Mouse (Mus musculus): ENCODE measurements around the gene Sema4g.

The Sema4g gene

DNA sequence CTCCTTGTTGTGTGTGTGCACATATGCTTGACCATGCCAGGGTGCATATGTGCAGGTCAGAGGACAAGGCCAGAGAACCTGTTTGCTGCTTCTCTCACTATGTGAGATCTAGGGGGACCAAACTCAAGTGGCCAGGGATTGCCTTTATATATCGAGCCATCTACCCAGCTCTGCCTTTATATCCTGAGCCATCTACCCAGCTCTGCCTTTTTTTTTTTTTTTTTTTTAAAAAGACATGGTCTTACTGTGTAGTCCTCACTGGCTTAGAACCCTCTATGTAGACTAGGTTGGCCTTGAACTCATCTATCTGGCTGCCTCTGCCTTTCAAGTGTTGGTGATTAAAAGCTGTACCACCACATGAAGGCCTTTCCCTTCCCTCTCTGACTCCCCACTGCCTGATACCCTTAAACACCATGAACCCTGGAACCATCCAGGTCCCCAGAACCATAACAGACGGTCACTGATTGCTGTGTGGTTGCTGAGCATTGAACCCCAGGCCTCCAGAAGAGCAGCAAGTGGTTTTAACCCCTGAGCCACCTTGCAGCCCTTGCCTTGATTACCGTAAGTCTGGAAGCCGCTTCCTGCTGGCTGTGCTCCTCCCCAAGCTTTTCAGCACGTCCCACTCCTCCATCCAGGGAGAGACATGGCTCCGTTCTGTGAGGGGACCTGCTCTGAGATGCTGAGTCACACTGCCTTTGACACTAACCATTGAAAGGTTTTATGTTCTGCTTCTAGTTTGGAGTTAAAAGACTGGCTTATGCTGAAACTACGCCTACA, 15.0 kb downstream of the Sema4g start:
- DNase-seq (ENCODE audit: low read depth, low spot score): no peak

DNA sequence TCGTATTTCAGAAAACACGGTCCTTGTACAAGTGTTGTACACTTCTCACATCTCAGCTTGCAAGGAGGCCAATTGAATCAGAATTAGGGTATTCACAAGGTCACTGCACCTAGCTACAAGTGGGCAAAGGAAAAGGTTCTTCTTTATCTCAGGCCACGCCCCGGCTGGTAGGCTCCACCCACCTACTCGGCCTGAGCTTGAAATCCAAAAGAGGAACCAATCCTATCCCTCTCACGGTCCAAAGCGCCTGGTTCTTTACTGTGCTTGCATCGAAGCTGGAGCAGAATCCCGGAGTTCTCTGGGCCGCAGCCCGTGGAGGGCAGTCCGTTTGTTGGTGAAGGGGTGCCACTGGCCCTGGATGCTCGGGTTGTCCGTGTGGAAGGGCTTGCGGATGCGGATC, 16.5 kb downstream of the Sema4g start, which contains the start of gene Twnk:
TSS of gene Twnk (plus strand) at position 220 of the 400 bp plus-strand sequence.
- no peak for DNase-seq (ENCODE audit: low read depth, low spot score)

DNA sequence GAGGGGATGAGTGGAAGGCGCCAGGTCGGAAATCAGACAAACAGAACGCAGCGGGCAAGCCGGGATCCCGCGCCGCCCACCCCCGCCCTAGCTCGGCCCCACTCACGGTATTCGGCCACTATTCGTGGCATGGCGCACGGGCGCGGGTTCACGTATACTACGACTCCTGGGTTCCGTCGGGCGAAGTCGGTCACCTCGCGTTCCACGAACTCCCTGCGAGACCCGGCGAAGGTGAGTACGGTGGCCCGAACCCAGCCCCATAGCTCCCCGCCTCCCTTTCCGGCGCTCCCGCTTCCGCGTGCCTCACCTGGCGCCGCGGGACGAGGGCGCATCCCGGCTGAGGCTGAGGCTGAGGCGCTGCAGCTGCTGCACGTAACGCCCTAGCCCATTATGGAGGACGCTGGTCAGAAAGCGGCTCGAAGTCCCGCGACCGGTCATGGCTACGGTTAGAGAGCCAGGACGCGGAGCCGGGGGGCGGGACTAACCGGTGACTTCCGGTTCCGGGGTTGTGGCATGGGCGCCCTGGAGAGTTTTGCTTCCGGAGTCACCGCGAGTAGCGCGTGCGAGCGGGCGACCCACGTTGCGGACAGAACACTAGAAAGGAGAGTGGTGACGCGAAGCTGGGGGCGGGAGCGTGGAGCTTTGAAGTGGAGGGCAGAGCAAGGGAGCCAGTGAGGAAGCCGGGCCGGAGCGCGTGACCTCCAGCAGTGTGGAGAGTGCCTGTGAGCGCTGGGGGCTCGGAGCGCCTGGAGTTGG, 17.2 kb downstream of the Sema4g start, which contains the start of gene Mrpl43:
TSS of gene Mrpl43 (minus strand) at position 486 of the 756 bp plus-strand sequence.
- DNase-seq (ENCODE audit: low read depth, low spot score): peak; percentile 80

DNA sequence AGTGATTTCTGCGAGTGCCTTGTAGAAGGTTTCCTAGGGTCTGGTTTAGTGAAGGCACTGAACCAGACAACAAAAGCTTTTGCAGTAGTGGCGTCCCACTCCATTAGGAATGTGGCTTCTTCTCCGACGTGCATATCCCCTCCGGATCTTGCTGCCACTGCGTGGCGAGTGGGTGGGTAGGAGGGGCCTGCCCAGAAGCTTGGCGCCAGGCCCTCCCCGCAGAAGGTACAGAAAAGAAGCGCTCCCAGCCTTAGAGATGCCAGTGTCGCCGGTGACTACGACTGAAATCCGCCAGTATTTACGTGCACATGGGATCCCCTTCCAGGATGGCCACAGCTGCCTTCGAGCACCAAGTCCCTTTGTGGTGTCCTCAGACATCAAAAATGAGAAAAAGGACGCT, 18.1 kb downstream of the Sema4g start:
- DNase-seq (ENCODE audit: low read depth, low spot score): no peak

DNA sequence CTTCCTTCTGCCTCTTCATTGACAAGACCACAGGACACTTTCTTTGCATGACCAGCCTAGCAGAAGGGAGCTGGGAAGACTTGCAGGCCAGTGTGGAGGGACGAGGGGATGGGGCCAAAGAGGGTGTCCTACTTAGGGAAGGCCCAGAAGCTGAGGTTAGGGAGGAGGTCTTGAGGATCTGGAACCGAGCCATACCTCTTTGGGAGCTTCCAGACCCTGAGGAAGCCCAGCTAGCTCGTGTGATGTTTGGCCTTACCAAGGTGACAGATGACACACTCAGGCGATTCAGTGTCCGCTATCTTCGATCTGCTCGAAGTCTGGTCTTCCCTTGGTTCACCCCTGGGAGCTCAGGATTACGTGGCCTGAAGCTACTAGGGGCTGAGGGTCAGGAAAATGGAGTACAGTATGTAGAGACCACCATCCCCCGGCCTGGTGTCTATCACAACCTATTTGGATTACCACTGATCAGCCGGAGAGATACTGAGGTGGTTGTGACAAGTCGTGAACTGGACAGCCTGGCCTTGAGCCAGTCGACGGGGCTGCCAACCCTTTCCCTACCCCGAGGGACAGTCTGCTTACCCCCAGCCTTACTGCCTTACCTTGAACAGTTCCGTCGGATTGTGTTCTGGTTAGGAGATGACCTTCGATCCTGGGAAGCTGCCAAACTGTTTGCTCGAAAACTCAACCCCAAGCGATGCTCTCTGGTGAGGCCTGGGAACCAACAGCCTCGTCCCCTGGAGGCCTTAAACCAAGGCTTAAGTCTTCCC, 18.7 kb downstream of the Sema4g start:
- DNase-seq (ENCODE audit: low read depth, low spot score): no peak

DNA sequence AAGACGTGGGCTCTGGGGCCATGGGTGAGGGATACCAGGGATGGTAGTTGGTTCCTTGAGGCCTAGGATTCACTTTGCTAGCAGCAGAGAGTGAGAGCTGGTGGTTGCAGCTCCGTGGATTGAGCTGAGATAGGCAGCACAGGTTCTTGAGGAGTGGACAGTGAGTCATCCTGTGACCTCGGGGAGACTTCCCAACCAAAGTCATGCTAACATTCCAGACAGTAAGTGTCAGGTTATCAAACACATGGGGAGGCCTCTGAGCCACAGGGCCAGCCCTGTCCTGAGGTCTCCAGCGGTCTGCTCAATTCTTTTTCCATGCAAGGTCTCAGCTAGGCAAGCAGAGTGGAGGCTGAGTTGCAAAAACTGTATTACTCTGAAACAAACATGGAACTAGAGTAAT, 21.7 kb downstream of the Sema4g start:
- DNase-seq (ENCODE audit: low read depth, low spot score): no peak

DNA sequence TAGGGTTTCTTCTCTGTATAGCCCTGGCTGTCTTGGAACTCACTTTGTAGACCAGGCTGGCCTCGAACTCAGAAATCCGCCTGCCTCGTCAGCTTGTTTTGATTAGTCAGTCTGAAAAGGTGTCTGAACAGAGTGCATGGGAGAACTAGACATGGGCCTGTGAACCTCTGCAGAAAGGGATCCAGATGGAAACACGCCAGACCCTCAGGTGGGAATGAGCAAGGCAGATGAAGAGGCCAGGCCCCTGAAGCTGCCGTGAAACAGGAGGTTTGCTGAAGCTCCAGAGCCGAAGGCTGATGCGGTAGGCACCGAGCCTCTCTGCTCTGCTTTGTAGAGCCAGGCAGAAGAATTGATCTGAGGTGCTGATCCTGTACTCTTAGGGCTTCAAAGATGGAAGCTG, 23.3 kb downstream of the Sema4g start:
- no peak for DNase-seq (ENCODE audit: low read depth, low spot score)

DNA sequence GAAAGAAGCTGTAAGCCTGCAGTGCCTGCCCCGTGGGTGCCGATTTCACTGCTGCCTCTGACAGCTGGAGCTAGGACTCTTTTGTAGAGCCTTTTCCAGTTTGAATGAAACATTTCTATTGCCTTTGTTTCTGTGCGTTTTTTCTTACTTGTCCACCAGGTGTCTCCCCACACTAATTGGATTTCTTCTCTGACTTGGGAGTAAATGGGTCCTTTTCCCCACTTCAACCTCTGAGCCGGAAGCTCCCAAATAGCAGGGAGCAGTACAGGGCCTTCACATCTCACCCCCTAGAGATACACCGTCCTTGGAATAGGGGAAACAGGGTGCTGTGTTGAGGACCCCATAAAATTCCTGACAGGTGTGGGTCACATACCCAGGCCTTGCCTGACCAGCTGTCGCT, 23.7 kb downstream of the Sema4g start:
- DNase-seq (ENCODE audit: low read depth, low spot score): no peak

DNA sequence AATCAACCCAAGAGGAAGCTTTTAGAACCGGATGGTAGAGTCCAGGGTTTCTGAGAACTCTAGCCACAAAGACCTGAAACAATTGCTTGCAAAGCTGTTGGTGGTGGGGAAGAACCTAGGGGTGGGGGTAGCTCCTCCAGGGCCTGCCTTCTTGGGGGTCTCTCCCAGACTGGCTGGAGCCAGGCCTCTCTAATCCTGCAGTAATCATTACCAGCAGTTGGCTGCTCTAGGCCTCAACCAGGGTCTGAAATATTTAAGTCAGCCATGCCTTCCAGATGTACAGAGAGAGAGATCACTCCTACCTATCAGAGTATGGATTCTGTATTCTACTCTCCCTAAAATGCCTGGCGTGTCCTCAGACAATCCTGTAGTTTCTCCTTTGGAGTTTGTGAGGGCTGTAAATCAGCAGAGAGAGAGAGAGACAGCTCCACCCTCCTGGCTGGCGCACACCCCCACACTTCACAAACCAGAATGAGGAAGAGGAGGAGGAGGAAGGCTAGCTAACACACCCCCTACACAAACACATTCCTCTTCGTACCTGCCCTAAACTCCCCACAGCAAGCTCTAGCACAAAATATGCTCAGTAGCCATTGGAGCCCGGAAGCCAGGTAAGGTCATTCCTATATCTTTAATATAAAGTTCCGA, 24.8 kb downstream of the Sema4g start:
- no peak for DNase-seq (ENCODE audit: low read depth, low spot score)

DNA sequence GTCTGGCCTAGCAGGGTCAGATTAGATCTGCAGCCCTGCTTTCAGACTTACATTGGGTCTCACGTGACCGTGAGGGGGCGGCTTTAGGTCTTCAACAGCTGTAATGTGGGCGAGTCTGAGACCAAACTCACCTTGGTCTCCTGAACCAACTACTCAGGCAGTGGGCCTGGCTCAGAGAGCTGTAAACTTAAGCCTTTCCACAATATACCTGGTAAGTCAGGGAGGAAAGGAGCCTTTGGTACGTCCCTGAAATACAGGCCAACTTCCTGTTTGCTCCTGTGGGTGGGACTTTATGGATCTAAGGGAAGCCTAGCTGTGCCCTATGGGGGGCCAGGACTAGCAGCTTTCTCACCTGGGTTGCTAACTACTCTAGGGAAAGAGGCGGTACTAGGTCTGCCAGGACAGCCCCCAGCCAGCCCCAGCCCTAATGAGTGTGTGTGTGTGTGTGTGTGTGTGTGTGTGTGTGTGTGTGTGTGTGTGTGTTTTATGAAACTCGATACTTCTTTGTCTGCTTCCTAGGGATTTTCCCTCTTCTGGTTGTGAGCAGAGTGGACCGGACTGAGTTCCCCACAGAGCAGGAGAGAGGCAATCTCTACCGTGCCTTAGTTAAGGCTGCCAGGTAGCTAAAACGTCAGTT, 25.6 kb downstream of the Sema4g start, which contains the start of gene Lzts2:
TSS of gene Lzts2 (plus strand) at position 80 of the 637 bp plus-strand sequence.
- DNase-seq (ENCODE audit: low read depth, low spot score): no peak

DNA sequence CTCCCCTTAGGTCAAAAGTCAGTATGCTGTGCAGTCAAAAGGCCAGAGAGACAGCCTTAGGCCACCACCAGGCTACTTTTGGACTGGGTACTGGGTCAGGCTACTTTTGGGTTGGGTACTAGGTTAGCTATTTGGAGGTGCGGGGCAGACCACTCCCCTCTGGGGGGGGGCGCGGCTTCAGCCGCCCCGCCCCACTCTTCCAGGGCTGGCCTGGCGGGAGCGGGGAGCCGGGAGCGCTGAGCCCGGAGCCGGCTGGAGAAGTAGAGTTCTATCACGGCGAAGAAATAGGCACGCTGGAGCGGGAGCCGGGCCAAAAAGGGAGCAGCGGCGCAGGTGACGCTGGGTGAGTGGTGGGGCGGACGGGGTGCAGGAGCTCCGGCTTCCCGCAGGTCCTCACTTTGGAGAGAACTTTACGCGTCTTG, 26.1 kb downstream of the Sema4g start:
- no peak for DNase-seq (ENCODE audit: low read depth, low spot score)

DNA sequence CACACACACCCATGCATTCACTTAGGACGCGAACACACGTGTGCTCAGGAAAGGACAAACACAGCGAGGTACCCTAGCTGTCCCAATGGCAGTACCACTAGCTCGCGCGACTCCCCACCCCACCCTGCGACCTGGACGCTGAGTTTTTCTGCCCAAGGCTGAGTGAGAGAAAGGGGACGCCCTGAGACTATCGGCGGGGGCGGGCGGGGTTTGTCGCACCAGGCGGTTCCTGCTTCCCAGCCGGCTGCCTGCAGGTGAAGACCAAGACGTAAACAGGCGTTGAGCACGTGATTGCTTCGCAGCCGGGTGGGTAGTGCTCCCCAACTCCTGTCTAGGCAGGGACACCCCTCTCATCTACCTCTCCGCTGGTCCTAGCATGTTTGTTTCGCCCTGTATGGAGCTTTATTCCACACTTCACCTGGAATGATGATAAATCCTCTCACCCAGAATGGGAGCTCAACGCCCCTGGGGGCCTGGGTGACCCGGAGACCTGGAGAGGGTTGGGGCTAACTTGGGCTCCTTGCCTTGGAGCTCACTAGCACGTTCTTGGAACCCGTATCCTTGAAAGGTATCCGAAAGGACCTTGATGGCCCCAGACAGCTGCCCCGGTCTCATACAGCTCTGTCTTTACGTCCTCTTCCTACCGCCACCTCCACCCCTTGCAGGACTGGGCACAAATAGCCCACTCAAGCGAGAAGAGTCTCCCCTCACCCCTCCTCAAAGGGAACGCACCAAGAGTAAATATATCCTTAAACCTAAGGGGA, 26.8 kb downstream of the Sema4g start:
- no peak for DNase-seq (ENCODE audit: low read depth, low spot score)

DNA sequence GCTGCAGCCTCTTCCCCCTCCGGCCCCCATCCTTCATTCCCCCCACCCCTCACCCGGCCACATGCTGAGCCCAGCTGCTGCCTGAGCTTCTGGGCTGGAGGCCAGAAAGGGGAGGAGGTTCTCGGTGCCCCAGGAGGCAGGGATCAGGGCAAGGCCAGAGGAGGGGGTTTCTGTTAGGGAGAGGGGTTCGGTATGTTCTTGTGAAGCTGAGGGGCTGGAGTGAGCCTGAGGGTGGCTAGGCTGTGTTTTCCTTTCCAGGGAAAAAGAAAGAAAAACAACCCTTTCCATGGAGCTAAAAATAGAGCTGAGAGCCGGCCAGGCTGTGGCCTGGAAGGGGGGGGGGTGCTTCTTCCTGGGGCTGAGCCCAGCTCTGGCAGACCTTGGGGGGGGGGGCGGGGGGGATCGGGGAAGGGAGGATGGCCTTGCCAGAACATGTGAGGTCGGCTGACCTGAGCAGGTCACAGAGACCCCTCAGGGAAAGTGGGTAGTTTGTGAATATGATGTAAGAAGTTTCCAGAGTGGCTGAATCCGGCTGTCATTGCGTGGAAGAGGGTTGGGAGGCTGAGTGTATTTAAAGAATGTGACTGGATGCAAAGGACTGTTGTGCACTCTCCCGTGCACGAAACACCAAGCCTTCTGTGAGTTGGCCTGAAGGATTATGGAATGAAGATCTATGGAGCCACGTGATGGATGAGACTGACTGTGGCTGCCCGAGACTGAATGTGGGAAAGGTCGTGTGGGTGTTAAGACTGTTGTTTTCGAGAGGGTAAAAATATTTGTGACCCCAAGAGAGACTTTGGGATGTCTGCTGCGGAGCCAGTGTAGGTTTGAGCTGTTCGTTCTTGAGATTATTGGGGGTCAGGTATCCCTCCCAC, 27.7 kb downstream of the Sema4g start:
- DNase-seq (ENCODE audit: low read depth, low spot score): no peak

DNA sequence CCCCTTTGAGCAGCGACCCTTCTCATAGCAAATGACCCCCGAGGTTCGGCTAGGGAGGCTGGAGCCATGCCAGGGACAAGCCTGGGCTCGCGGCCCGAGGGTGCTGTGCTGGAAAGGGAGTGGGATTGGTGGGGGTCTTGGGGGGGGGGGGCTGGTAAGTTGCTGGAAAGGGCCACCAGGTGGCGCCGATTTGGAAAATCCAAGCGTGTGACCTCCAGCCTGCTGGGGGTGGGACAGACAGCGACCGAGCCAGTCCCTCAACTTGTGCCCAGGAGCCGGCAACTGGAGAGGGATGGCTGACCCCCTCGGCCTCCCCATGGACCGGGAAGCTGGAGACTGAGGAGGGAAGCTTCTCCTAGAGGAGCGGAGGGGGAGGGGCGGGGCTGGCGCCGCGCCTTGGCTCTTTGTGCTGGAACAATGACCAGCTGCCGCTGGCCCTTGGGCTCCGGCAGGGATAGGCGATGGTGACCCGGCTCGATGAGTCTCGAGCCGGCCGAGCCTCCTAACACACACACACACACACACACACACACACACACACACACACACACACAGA, 28.4 kb downstream of the Sema4g start:
- no peak for DNase-seq (ENCODE audit: low read depth, low spot score)

DNA sequence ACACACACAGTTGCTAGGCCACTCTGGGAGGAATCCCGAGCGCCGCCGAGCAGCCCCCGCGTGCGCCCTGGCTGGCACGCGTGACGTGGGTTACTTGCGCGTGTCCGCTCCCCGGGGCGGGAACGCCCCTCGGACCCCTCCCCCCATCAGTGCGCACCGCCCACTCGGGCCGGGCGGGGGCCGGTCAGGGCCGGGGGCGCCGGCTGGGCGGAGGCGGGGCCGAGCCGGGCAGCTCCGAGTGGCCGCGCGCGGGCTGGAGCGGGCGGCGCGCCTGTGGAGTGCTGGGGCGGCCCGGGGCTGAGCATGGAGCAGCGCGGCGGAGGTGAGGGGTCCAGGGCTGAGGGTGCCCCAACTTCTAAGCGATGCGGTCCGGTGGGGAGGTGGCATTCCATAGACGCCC, 29.0 kb downstream of the Sema4g start:
- no peak for DNase-seq (ENCODE audit: low read depth, low spot score)

DNA sequence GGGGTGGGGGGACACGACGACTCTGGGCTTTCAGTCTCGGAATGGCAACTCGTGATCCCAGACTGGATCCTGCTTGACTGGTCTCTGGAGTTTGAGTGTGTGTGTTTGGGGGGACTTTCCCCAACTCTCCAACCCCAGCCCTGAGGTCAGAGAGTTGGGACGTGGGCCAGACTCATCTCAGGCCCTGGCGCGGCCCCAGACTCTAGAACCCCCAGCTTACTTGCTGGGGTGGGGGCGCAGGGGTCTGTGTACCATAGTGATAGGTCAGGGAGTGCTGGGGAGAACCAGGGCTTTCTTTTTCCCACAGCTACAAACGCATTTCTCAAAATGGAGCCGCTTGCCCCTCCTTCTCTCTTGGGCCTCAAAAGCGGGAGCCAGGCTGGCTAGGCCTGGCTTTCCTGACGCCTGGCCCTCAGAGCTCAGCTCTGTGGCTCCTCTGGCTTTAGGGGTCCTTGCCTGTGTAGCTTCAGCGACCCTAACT, 29.5 kb downstream of the Sema4g start:
- DNase-seq (ENCODE audit: low read depth, low spot score): no peak

DNA sequence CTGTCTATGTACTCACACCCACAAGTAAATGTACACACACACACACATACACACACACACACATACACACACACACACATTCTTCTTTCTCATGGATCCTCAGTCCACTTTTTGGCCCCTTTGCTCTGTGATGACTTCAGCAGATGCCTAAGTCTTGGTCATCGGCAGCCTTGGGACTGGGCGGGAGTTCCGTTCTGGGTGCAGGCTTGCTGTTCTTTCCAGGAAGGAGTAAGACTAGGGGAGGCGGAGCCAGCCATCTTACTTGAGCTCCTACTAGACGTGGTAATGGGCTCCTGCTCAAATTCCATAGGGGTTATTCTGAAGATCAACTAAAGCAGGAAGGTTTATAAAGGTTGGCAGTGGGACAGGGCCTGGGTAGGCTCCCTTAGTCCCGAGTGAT, 31.4 kb downstream of the Sema4g start:
- no peak for DNase-seq (ENCODE audit: low read depth, low spot score)

DNA sequence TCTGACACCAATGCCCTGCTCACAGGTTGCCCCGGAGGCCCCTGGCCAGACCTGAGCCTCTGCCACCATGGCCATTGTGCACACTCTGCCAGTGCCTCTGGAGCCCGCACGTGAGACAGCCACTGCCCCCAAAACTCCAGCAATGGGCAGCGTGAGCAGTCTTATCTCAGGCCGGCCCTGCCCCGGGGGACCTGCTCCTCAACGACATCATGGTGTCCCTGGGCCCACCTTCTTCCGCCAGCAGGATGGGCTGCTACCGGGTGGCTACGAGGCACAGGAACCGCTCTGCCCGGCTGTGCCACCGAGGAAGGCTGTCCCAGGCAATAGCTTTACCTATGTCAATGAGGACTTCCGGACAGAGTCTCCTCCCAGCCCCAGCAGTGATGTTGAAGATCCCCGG, 32.5 kb downstream of the Sema4g start:
- DNase-seq (ENCODE audit: low read depth, low spot score): no peak

DNA sequence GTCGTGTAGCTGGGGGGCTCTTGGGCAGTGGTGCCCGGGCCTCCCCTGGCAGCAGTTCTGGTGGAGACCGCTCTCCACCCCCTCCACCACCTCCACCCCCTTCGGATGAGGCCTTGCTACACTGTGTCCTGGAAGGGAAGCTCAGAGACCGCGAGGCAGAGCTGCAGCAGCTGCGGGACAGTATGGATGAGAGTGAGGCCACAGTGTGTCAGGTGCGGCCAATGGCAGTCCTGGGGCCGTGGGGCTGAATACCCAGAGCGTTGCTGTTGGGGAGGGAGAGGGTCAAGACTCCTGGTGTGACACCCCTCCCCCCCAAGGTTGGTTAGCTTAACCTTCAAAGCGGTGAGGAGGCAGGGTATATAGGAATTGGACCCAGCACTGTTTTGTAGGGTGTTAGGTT, 35.1 kb downstream of the Sema4g start:
- no peak for DNase-seq (ENCODE audit: low read depth, low spot score)
